Mouse (Mus musculus): ENCODE results near the gene Fam189a1. TPM values are rescaled to one million over a fixed set of nuclear protein-coding genes. Genes with fewer than 3 reads are reported as not detected.

Fam189a1 gene
- polyA plus RNA-seq, 1 experiment: 0.07 TPM

DNA sequence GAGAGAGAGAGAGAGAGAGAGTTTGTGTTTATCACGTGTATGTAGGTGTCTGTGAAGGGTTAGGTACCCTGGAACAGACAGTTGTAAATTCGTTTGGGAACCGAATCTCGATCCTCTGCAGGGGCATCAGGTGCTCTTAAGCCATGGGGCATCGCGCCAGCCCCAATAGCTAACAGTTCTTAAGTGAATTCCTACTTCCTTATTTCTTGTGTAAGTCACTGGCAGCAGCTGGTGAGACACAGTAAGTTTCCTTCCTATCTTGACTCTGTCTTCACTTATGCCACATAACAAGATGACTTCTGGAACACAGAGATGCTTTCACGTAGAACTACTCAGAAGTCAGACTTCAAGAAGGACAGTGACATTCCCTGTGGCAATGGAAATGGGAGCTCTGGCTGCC lies 275.0 kb downstream of the Fam189a1 start:
- Histone ChIP-seq H3K79me2 (ENCODE audit: control insufficient read depth, insufficient read depth) (no peaks in the 10 kb centered on the region), H3K27me3 (ENCODE audit: control insufficient read depth, insufficient read depth, insufficient read length) (no peaks in the 10 kb centered on the region), H3K4me3 (ENCODE audit: insufficient read depth, poor library complexity, severe bottlenecking) (no peak overlapping the region), H3ac (ENCODE audit: control insufficient read depth, insufficient read length, low read depth) (no peak overlapping the region), H3K79me3 (ENCODE audit: low read depth) (no peaks in the 10 kb centered on the region), H3K36me3 (ENCODE audit: control insufficient read depth, insufficient read depth) (no peaks in the 10 kb centered on the region)
- TF ChIP-seq CTCF (IDR thresholded peaks at IDR 0.05; ENCODE audit: control insufficient read depth, insufficient read depth, insufficient read length): no peak
- no peak for TF ChIP-seq FOSL1 (IDR thresholded peaks at IDR 0.05; ENCODE audit: insufficient read depth, low read length, poor library complexity, severe bottlenecking)
- no peak for TF ChIP-seq USF1 (IDR thresholded peaks at IDR 0.05; ENCODE audit: low read depth)
- no peak for TF ChIP-seq CEBPB (IDR thresholded peaks at IDR 0.05; ENCODE audit: low read depth)
- TF ChIP-seq MAX (IDR thresholded peaks at IDR 0.05): no peak
- no peak for TF ChIP-seq MYOD1 (IDR thresholded peaks at IDR 0.05; ENCODE audit: control insufficient read depth, insufficient read length, low read depth)
- TF ChIP-seq MYOG (IDR thresholded peaks at IDR 0.05; ENCODE audit: control insufficient read depth, extremely low read depth, insufficient read length): no peak

GRCm38 (mm10) chr7:64880415-64880814 lies 276.0 kb downstream of the Fam189a1 start:
- H3ac ChIP-seq (ENCODE audit: control insufficient read depth, insufficient read length, low read depth): no peak overlapping the region

DNA sequence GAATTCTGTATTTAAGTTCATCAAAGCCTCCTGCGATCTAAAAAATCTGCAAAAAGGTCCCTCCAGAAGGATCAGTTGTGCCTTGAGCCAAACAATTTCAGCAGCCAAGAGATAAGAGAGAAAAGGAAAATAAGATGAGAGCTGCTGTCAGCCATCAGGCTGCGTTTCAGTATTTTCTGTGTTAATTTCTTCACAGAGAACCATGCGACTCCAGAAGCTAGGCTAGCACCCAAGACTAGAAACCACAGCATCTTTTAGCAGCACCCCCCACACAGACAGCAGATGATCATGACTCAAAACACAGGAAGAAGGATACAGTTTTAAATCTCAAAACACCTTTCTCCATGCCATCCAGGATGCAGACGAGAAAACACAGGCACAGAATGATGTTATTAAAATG lies 281.4 kb downstream of the Fam189a1 start:
- no peak for TF ChIP-seq MAX (IDR thresholded peaks at IDR 0.05)
- TF ChIP-seq CTCF (IDR thresholded peaks at IDR 0.05; ENCODE audit: control insufficient read depth, insufficient read depth, insufficient read length): no peak
- TF ChIP-seq CEBPB (IDR thresholded peaks at IDR 0.05; ENCODE audit: low read depth): no peak
- no peak for TF ChIP-seq MYOD1 (IDR thresholded peaks at IDR 0.05; ENCODE audit: control insufficient read depth, insufficient read length, low read depth)
- TF ChIP-seq USF1 (IDR thresholded peaks at IDR 0.05; ENCODE audit: low read depth): no peak
- no peak for TF ChIP-seq MYOG (IDR thresholded peaks at IDR 0.05; ENCODE audit: control insufficient read depth, extremely low read depth, insufficient read length)
- Histone ChIP-seq H3K36me3 (ENCODE audit: control insufficient read depth, insufficient read depth) (no peaks in the 10 kb centered on the region), H3K79me3 (ENCODE audit: low read depth) (peaks cover 15% of the 10 kb centered on the region), H3K4me3 (ENCODE audit: insufficient read depth, poor library complexity, severe bottlenecking) (no peak overlapping the region), H3ac (ENCODE audit: control insufficient read depth, insufficient read length, low read depth) (no peak overlapping the region), H3K79me2 (ENCODE audit: control insufficient read depth, insufficient read depth) (peaks cover 28% of the 10 kb centered on the region), H3K27me3 (ENCODE audit: control insufficient read depth, insufficient read depth, insufficient read length) (no peaks in the 10 kb centered on the region)

More at GRCm38 (mm10) chr7:64880415-64880814, 276.0 kb downstream of the Fam189a1 start:
- no peak overlapping the region for H3K4me3 ChIP-seq (ENCODE audit: insufficient read depth, poor library complexity, severe bottlenecking)
- no peaks in the 10 kb centered on the region for H3K79me3 ChIP-seq (ENCODE audit: low read depth)
- H3K27me3 ChIP-seq (ENCODE audit: control insufficient read depth, insufficient read depth, insufficient read length): no peaks in the 10 kb centered on the region
- TF ChIP-seq CTCF (IDR thresholded peaks at IDR 0.05; ENCODE audit: control insufficient read depth, insufficient read depth, insufficient read length) (no peak), FOSL1 (IDR thresholded peaks at IDR 0.05; ENCODE audit: insufficient read depth, low read length, poor library complexity, severe bottlenecking) (no peak), USF1 (IDR thresholded peaks at IDR 0.05; ENCODE audit: low read depth) (no peak), MYOD1 (IDR thresholded peaks at IDR 0.05; ENCODE audit: control insufficient read depth, insufficient read length, low read depth) (no peak), CEBPB (IDR thresholded peaks at IDR 0.05; ENCODE audit: low read depth) (no peak), MAX (IDR thresholded peaks at IDR 0.05) (no peak), MYOG (IDR thresholded peaks at IDR 0.05; ENCODE audit: control insufficient read depth, extremely low read depth, insufficient read length) (no peak)
- no peaks in the 10 kb centered on the region for H3K79me2 ChIP-seq (ENCODE audit: control insufficient read depth, insufficient read depth)
- H3K36me3 ChIP-seq (ENCODE audit: control insufficient read depth, insufficient read depth): no peaks in the 10 kb centered on the region

DNA sequence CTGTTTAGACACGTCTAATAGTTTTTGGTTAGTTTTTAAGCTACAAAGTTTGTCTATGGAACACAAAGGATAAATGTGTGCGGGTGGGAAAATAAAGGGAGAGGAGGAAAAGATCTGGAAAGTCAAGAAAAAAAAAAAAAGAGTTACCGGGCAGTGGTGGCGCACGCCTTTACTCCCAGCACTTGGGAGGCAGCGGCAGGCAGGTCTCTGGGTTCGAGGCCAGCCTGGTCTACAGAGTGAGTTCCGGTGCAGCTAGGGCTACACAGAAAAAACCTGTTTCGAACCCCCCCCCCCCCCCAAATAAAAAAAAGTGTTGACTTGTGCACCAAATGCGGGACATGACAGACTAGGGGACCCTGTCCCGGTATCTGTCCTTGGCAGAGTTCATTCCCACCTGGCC lies 283.1 kb downstream of the Fam189a1 start:
- no peaks in the 10 kb centered on the region for H3K27me3 ChIP-seq (ENCODE audit: control insufficient read depth, insufficient read depth, insufficient read length)
- H3K36me3 ChIP-seq (ENCODE audit: control insufficient read depth, insufficient read depth): no peaks in the 10 kb centered on the region

GRCm38 (mm10) chr7:64872743-64873241 lies 283.6 kb downstream of the Fam189a1 start, which contains the start of gene Nsmce3:
Gene Nsmce3, minus strand, starts transcription at chr7:64872997.
- peak within 1 kb of the TSS; percentile 63 for H3K4me3 ChIP-seq (ENCODE audit: insufficient read depth, poor library complexity, severe bottlenecking)
- no peaks in the 10 kb centered on the region for H3K27me3 ChIP-seq (ENCODE audit: control insufficient read depth, insufficient read depth, insufficient read length)
- peaks cover 28% of the 10 kb centered on the region for H3K79me2 ChIP-seq (ENCODE audit: control insufficient read depth, insufficient read depth)
- no peaks in the 10 kb centered on the region for H3K36me3 ChIP-seq (ENCODE audit: control insufficient read depth, insufficient read depth)
- peak within 1 kb of the TSS; percentile 94 for H3ac ChIP-seq (ENCODE audit: control insufficient read depth, insufficient read length, low read depth)
- TF ChIP-seq USF1 (IDR thresholded peaks at IDR 0.05; ENCODE audit: low read depth) (no peak), CEBPB (IDR thresholded peaks at IDR 0.05; ENCODE audit: low read depth) (no peak), CTCF (IDR thresholded peaks at IDR 0.05; ENCODE audit: control insufficient read depth, insufficient read depth, insufficient read length) (peak; percentile 19), MYOD1 (IDR thresholded peaks at IDR 0.05; ENCODE audit: control insufficient read depth, insufficient read length, low read depth) (no peak), FOSL1 (IDR thresholded peaks at IDR 0.05; ENCODE audit: insufficient read depth, low read length, poor library complexity, severe bottlenecking) (no peak)
- H3K79me3 ChIP-seq (ENCODE audit: low read depth): peaks cover 15% of the 10 kb centered on the region

More for the DNA sequence above, 283.1 kb downstream of the Fam189a1 start:
- Histone ChIP-seq H3ac (ENCODE audit: control insufficient read depth, insufficient read length, low read depth) (no peak overlapping the region), H3K79me2 (ENCODE audit: control insufficient read depth, insufficient read depth) (peaks cover 28% of the 10 kb centered on the region), H3K79me3 (ENCODE audit: low read depth) (peaks cover 15% of the 10 kb centered on the region), H3K4me3 (ENCODE audit: insufficient read depth, poor library complexity, severe bottlenecking) (no peak overlapping the region)
- TF ChIP-seq FOSL1 (IDR thresholded peaks at IDR 0.05; ENCODE audit: insufficient read depth, low read length, poor library complexity, severe bottlenecking) (no peak), MYOG (IDR thresholded peaks at IDR 0.05; ENCODE audit: control insufficient read depth, extremely low read depth, insufficient read length) (no peak), MAX (IDR thresholded peaks at IDR 0.05) (no peak)
